Mouse (Mus musculus) ES-E14 (cell line): Measurements from ENCODE around the gene Lpin1.

Source experiments
- CHD2 ChIP-seq: IDR thresholded peaks from 2 replicates; pipeline ENCODE4 v1.6.1; 2014; ENCODE audit warnings: mild to moderate bottlenecking, low read depth, low read length, inconsistent platforms
- HCFC1 ChIP-seq: IDR thresholded peaks from 2 replicates; pipeline ENCODE4 v1.6.1; 2012; ENCODE audit warnings: low read length, inconsistent platforms, borderline replicate concordance; ENCODE audit not compliant: insufficient read depth
- MAFK ChIP-seq: IDR thresholded peaks from 2 replicates; pipeline ENCODE4 v1.6.1; 2014; ENCODE audit warnings: mild to moderate bottlenecking, low read depth, low read length, inconsistent platforms; ENCODE audit not compliant: insufficient read depth
- ZNF384 ChIP-seq: IDR thresholded peaks from 2 replicates; pipeline ENCODE4 v1.6.1; 2012; ENCODE audit warnings: low read depth, low read length, inconsistent platforms

DNA sequence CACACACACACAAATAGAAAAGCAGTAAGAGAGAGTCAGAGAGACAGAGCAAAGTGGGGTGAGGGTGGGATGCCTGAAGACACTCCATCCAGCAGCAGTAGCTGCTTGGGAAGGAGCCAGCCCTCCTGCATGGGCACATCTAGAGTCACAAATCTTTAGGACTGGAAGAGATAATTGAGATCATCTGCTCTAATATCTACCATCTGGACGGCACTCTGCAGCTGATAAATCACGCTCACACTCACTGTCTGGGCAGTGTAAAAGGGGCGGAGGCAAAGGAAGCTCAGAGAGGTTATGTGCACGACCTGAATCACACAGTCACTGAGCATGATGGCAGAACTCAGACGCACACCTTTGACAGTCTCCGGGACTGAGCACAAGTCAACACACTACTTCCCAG is 118.1 kb downstream of the Lpin1 start:
- no peak for TF ChIP-seq ZNF384
- TF ChIP-seq MAFK, result no peak
- TF ChIP-seq CHD2, result no peak
- TF ChIP-seq HCFC1, result no peak
